Mouse (Mus musculus) midbrain, postnatal 0 days (tissue): ENCODE data around the gene Pofut2. TPM values are rescaled to one million over a fixed set of nuclear protein-coding genes. Genes with fewer than 3 reads are reported as not detected.
A peak's percentile ranks its signal among the peaks of the same experiment; 100 is the strongest.

ENCODE experiments used
- ATAC-seq: fragments of 200-750 bp; cut with Nextera tagmentation; 2 replicates; pipeline ENCODE4 v1.8.0; 2017; ENCODE audit warnings: moderate number of reproducible peaks, mild to moderate bottlenecking, moderate TSS enrichment, moderate library complexity; ENCODE audit not compliant: low FRiP score
- DNase-seq: peaks from one replicate; pipeline ENCODE4 v3.0.0-alpha.2; 2015; ENCODE audit warnings: low spot score
- H3K27ac ChIP-seq: fragments of 300-500 bp; sonication (generic); 2 replicates; pipeline ENCODE4 v1.5.1; 2014; ENCODE audit warnings: low read depth, mild to moderate bottlenecking, low read length, mixed read lengths
- H3K27me3 ChIP-seq: fragments of 300-500 bp; sonication (generic); 2 replicates; pipeline ENCODE4 v1.6.1; 2014; ENCODE audit warnings: low read length, control low read depth, mixed read lengths; ENCODE audit not compliant: insufficient read depth
- H3K36me3 ChIP-seq: fragments of 300-500 bp; sonication (generic); 2 replicates; pipeline ENCODE4 v1.6.1; 2014; ENCODE audit warnings: low read length, control low read depth, mixed read lengths; ENCODE audit not compliant: insufficient read depth
- H3K4me1 ChIP-seq: fragments of 300-500 bp; sonication (generic); 2 replicates; pipeline ENCODE4 v1.6.1; 2014; ENCODE audit warnings: mild to moderate bottlenecking, control low read depth, antibody characterized with exemption, low read length, mixed read lengths; ENCODE audit not compliant: insufficient read depth
- H3K4me2 ChIP-seq: fragments of 300-500 bp; sonication (generic); 2 replicates; pipeline ENCODE4 v1.6.1; 2014; ENCODE audit warnings: low read depth, mild to moderate bottlenecking, low read length, mixed read lengths; ENCODE audit not compliant: poor library complexity, severe bottlenecking
- H3K4me3 ChIP-seq: fragments of 300-500 bp; sonication (generic); 2 replicates; pipeline ENCODE4 v1.5.1; 2014; ENCODE audit warnings: low read depth, mild to moderate bottlenecking, low read length, moderate library complexity
- H3K9ac ChIP-seq: fragments of 300-500 bp; sonication (generic); replicated peaks from 2 replicates; pipeline ENCODE4 v1.6.1; 2014; ENCODE audit warnings: mild to moderate bottlenecking, low read length, moderate library complexity, mixed read lengths; ENCODE audit not compliant: poor library complexity, severe bottlenecking
- H3K9me3 ChIP-seq: fragments of 300-500 bp; sonication (generic); 2 replicates; pipeline ENCODE4 v1.6.1; 2016; ENCODE audit warnings: low read length, control low read depth
- CTCF ChIP-seq: IDR thresholded peaks from 2 replicates; pipeline ENCODE4 v1.5.1; 2016; ENCODE audit warnings: antibody characterized with exemption, mild to moderate bottlenecking
- WGBS: fragments of 180-500 bp; shearing (Covaris S2); extraction: QIAGEN DNeasy Blood & Tissue Kit; methylation state at CpG from one replicate; pipeline ENCODE4 v1.1.7; 2014; 5-methylcytosine and 5-hydroxymethylcytosine counted together
- polyA plus RNA-seq: library from polyadenylated mRNA; unstranded; fragments of >200 nt; fragmentation: Nextera tagmentation; extraction: Ambion mirVana; gene quantifications from 2 replicates; pipeline ENCODE4 v1.2.1, GENCODE M21; 2015
- total RNA-seq: library from RNA; depleted of rRNA; stranded (reverse); fragments of >200 nt; gene quantifications from 2 replicates; pipeline ENCODE4 v1.2.3, GENCODE M21; 2014

The Pofut2 gene
- total and polyA plus RNA-seq, 2 experiments from 2014 or later: 43.2 to 49.9 TPM

DNA sequence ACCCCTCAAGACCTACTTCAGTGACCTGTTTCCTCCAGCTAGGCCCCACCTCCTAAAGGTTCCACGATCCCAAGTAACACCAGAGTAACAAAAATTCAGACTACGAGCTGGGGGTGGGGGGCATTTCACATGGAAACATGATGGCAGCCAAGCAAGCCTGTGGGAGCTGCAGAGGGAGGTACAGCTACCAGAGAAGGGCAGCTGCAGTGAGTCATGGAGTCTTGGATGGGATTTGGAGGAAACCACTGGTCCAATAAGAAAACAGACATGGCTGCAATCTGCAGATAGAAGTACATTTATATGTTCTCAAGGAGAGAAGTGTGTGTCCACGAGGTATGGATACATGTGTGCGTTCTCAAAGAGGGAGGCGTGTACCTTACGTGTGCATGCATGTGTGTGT lies 14.2 kb upstream of the Pofut2 start:
- Histone ChIP-seq H3K4me3 (no peak overlapping the region), H3K27me3 (no peaks in the 10 kb centered on the region), H3K4me1 (no peaks in the 10 kb centered on the region), H3K9me3 (no peaks in the 10 kb centered on the region), H3K27ac (no peak overlapping the region), H3K9ac (no peak overlapping the region), H3K4me2 (no peak overlapping the region), H3K36me3 (no peaks in the 10 kb centered on the region)
- TF ChIP-seq CTCF: no peak
- no peak for ATAC-seq
- 95% methylated on average over 6 of the region's 6 CpGs for WGBS
- DNase-seq: no peak

DNA sequence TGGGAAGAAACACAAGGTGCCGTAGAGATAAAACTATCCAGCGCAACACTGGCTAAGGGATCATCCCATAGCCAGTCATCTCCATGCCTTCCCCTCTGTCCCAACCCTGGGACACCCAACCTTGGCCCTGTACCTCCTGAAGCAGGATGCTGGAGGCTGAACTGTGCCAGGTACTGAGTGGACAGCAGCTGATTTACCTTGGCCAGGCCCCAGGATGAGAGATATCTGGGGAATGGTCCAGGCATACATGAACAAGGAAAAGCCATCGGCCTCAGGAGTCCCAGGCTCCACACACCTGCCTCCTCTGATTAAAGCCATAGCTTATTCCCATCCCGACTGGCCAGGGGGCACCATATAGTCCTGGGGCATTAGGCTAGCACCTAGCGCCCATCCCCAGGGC lies 12.0 kb upstream of the Pofut2 start:
- ATAC-seq: no peak
- 94% methylated on average over 5 of the region's 5 CpGs for WGBS
- DNase-seq: no peak
- Histone ChIP-seq H3K27me3 (no peaks in the 10 kb centered on the region), H3K9ac (no peak overlapping the region), H3K4me3 (no peak overlapping the region), H3K36me3 (no peaks in the 10 kb centered on the region), H3K27ac (no peak overlapping the region), H3K4me1 (no peaks in the 10 kb centered on the region), H3K9me3 (no peaks in the 10 kb centered on the region), H3K4me2 (no peak overlapping the region)
- TF ChIP-seq CTCF: no peak

DNA sequence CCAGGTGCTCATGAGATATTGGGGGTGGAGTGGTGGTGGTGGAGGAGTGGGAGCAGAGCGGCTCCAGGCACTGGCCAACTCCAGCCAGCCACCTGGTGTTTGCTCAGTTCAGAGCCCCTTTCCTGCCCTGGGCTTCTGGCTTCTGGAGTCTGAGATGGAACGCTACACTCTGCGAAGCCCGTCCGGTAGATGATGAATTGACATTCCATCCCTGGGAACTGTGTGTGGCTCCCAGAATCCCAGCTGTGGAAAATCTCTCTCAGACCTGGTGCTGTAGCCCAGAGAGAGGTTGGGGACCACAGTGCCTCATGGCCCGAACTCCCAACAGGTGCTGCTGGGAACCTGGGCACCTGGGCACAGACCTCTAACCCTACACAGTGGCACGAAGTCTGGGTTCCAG lies 11.3 kb upstream of the Pofut2 start:
- no peak overlapping the region for H3K9ac ChIP-seq
- H3K4me2 ChIP-seq: no peak overlapping the region
- 88% methylated on average over 7 of the region's 7 CpGs for WGBS
- DNase-seq: no peak
- no peaks in the 10 kb centered on the region for H3K4me1 ChIP-seq
- no peaks in the 10 kb centered on the region for H3K9me3 ChIP-seq
- no peak overlapping the region for H3K4me3 ChIP-seq
- no peak for ATAC-seq
- no peak overlapping the region for H3K27ac ChIP-seq
- H3K36me3 ChIP-seq: no peaks in the 10 kb centered on the region
- TF ChIP-seq CTCF: no peak
- no peaks in the 10 kb centered on the region for H3K27me3 ChIP-seq

DNA sequence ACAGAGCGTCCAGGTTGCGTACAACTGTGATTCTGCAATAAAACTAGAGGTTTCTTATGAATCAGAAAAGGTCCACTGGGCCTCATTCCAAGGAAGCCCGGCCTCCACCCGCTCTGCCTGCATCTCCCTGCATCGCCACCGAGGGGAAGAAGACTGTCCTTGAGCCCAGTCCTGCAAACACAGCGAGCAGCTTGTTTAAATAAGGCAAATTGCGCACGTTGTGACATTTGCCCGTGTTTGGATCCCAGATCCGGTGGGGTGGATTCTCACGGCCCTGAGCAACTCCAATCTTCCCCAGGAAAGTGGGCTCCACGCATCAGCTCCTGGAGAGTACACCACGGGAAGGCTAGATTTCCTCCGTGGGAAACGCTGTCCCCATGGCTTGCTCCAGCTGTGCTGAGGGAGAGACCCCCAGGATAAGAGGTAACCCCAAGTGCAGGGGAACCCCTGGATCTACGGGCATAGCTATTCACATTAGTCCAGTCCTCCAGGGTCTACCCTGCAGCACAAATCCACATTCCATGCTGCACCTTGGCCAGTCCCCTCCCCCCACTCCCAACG lies 7.7 kb upstream of the Pofut2 start:
- ATAC-seq: no peak
- WGBS: 57% methylated on average over 18 of the region's 18 CpGs
- no peak overlapping the region for H3K9ac ChIP-seq

DNA sequence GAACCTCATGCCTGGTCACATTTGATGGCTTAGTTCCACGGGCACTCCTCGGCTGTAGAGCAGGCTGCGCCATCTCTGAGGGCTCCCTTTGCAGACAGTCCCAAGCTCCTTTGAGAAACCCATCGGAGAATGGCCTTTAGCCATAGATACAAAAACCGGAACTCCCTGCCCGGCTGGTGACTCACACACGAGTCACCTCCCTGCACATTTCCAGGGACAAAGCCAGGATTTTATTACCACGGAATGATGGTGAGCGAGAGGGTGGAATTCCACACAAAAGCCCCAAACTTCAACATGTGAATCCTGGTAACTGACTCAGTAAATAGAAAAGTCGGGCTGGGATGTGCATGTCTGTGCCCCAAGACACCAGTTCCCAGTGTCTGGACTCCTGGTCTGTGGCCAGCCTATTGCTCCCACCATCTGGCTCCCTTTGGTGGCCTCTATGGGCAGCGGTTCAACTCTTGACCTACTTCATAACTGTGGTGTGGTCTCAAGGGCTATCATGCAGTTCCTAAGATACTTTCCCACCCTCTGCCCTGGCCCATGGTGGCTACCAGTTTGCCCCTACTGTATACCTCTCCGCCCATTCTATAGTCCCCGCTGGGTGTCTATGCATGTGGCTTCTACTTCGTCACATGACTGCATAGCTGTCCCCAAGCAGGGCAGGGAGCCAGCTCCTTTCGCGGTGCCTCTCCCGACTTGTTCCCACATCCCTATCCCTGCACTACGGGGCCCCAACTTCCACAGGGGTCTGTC lies 7.1 kb upstream of the Pofut2 start:
- no peaks in the 10 kb centered on the region for H3K9me3 ChIP-seq
- no peaks in the 10 kb centered on the region for H3K27me3 ChIP-seq
- no peak for ATAC-seq
- no peak overlapping the region for H3K4me3 ChIP-seq
- H3K4me1 ChIP-seq: no peaks in the 10 kb centered on the region
- no peaks in the 10 kb centered on the region for H3K36me3 ChIP-seq
- no peak overlapping the region for H3K9ac ChIP-seq
- peak; percentile 36 for DNase-seq
- TF ChIP-seq CTCF: no peak
- H3K27ac ChIP-seq: no peak overlapping the region
- WGBS: 69% methylated on average over 18 of the region's 18 CpGs
- no peak overlapping the region for H3K4me2 ChIP-seq

More for the DNA sequence above, 7.7 kb upstream of the Pofut2 start:
- TF ChIP-seq CTCF: peak; percentile 45
- Histone ChIP-seq H3K4me2 (no peak overlapping the region), H3K27me3 (no peaks in the 10 kb centered on the region), H3K4me3 (no peak overlapping the region), H3K36me3 (no peaks in the 10 kb centered on the region), H3K4me1 (no peaks in the 10 kb centered on the region), H3K27ac (no peak overlapping the region), H3K9me3 (no peaks in the 10 kb centered on the region)
- peak; percentile 40 for DNase-seq

DNA sequence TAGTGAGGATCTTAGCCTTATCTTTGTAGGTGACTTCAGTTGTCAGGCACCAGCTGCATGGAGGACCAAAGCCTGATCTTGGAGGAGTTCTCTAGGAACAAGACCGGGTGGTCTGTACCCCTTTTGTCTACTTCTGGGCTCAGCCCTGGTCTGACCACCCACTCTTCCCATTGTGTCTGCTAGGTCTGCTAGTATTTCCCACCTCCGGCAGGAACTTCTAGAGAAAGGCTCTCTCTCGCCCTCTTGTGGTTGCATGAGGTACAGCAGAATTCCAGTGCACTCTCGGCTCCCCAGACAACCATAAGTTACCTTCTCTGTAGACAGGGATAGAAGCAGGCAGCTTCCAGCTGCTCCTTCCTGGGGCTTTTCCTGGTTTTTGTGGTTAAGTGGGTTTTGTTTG lies 6.2 kb upstream of the Pofut2 start:
- ATAC-seq (peak; percentile 44; the same call in 1 of the 2 replicates), DNase-seq (peak; percentile 87)
- Histone ChIP-seq H3K27me3 (no peaks in the 10 kb centered on the region), H3K4me1 (no peaks in the 10 kb centered on the region), H3K27ac (no peak overlapping the region), H3K36me3 (no peaks in the 10 kb centered on the region), H3K4me3 (no peak overlapping the region), H3K4me2 (no peak overlapping the region), H3K9me3 (no peaks in the 10 kb centered on the region), H3K9ac (no peak overlapping the region)
- WGBS: 0% methylated on average over 4 of the region's 4 CpGs
- TF ChIP-seq CTCF: peak; percentile 98
